Mouse (Mus musculus) forebrain, embryonic 16.5 days (tissue): Measurements from ENCODE around the gene AI661453. TPM values are rescaled to one million over a fixed set of nuclear protein-coding genes. Genes with fewer than 3 reads are reported as not detected.

ENCODE experiments used
- ATAC-seq: fragments of 200-750 bp; cut with Nextera tagmentation; 2 replicates; pipeline ENCODE4 v1.8.0; 2017; ENCODE audit warnings: mild to moderate bottlenecking, moderate library complexity
- H3K27ac ChIP-seq: fragments of 300-500 bp; sonication (generic); 2 replicates; pipeline ENCODE4 v1.5.1; 2014; ENCODE audit warnings: low read length, control low read depth
- H3K27me3 ChIP-seq: fragments of 300-500 bp; sonication (generic); replicated peaks from 2 replicates; pipeline ENCODE4 v1.6.1; 2014; ENCODE audit warnings: low read length; ENCODE audit not compliant: control insufficient read depth, insufficient read depth
- H3K36me3 ChIP-seq: fragments of 300-500 bp; sonication (generic); 2 replicates; pipeline ENCODE4 v1.6.1; 2014; ENCODE audit not compliant: control insufficient read depth, insufficient read depth
- H3K4me1 ChIP-seq: fragments of 300-500 bp; sonication (generic); replicated peaks from 2 replicates; pipeline ENCODE4 v1.6.1; 2014; ENCODE audit warnings: low read length; ENCODE audit not compliant: control insufficient read depth, insufficient read depth
- H3K4me2 ChIP-seq: fragments of 300-500 bp; sonication (generic); 2 replicates; pipeline ENCODE4 v1.6.1; 2014; ENCODE audit warnings: mild to moderate bottlenecking, low read length, control low read depth
- H3K4me3 ChIP-seq: fragments of 300-500 bp; sonication (generic); replicated peaks from 2 replicates; pipeline ENCODE4 v1.5.1; 2014; ENCODE audit warnings: mild to moderate bottlenecking, low read length, control low read depth
- H3K9ac ChIP-seq: fragments of 300-500 bp; sonication (generic); replicated peaks from 2 replicates; pipeline ENCODE4 v1.6.1; 2014; ENCODE audit warnings: low read depth, low read length, control low read depth
- H3K9me3 ChIP-seq: fragments of 300-500 bp; sonication (generic); 2 replicates; pipeline ENCODE4 v1.6.1; 2016; ENCODE audit warnings: low read length; ENCODE audit not compliant: control insufficient read depth
- WGBS: fragments of 180-500 bp; shearing (Covaris S2); extraction: QIAGEN DNeasy Blood & Tissue Kit; methylation state at CpG from one replicate; pipeline ENCODE4 v1.1.7; 2014; 5-methylcytosine and 5-hydroxymethylcytosine counted together
- polyA plus RNA-seq: library from polyadenylated mRNA; unstranded; fragments of >200 nt; fragmentation: Nextera tagmentation; extraction: Ambion mirVana; gene quantifications from 2 replicates; pipeline ENCODE4 v1.2.1, GENCODE M21; 2015

The AI661453 gene
- polyA plus RNA-seq, 1 experiment from 2014 or later = 0.22 TPM

- H3K27me3 ChIP-seq = peaks cover under 1% of the 10 kb centered on the region; the same call in 1 of the 2 replicates
- no peak overlapping the region for H3K27ac ChIP-seq
- H3K36me3 ChIP-seq = no peaks in the 10 kb centered on the region
- H3K4me2 ChIP-seq = no peak overlapping the region
- no peak overlapping the region for H3K9ac ChIP-seq
- H3K9me3 ChIP-seq = no peaks in the 10 kb centered on the region
- ATAC-seq = no peak
- H3K4me3 ChIP-seq = no peak overlapping the region
- 80% methylated on average over 3 of the region's 3 CpGs for WGBS
- no peaks in the 10 kb centered on the region for H3K4me1 ChIP-seq
Observed at GRCm38 (mm10) chr17:47461688-47462087, 25.3 kb downstream of the AI661453 start.

DNA sequence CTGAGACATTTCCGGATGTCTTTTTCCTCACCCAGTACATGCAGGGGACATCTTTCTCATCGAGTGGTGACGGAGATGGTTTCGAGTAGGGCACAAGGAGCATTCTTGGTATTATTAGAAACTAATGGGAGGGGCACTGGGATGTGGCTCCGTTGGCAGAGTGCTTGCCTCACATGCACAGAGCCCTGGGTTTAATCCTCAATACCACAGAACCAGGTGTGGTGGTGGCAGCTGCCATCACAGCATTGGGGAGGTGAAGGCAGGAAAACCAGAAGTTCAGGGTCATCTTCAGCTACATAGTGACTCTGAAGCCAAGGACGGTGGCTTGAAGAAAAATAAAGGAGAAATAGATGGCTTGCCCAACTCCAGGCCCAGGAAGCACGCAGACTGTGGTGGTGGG lies 25.8 kb downstream of the AI661453 start:
- Histone ChIP-seq H3K27me3 (peaks cover 6% of the 10 kb centered on the region), H3K4me1 (no peaks in the 10 kb centered on the region), H3K4me3 (no peak overlapping the region), H3K27ac (no peak overlapping the region), H3K9ac (no peak overlapping the region), H3K4me2 (no peak overlapping the region), H3K36me3 (no peaks in the 10 kb centered on the region), H3K9me3 (no peaks in the 10 kb centered on the region)
- ATAC-seq = no peak
- 88% methylated on average over 7 of the region's 7 CpGs for WGBS

DNA sequence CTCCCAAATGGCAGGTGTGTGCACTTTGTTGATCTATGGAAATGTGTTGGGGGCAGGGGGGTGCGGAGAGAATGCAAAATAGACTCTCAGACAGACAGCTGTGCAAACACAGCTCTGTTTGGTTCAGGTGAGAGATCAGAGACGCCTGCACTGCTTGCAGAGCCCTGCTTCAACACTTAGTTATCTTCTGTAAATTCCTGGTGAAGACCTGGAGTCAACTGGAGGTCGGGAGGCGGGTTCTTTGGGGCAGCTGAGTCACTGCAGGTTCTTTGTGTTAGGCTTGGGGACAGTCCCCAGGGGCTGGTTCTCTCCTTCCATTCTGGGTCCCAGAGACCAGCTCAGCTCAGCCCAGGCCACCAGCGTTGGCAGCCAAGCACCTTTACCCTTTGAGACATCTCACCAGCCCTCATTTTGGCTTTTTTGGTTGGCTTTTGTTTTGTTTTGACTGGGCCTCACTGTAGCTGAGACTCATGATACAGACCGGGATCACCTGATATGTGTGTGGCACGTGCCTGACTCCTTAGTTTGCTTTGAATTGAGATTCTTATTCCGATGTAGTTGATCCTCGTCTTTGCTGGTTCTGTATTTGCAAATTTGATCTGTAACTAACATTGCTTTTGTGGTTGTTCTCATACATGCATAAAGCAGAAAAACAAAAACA lies 26.4 kb downstream of the AI661453 start:
- H3K9me3 ChIP-seq = no peaks in the 10 kb centered on the region
- H3K4me2 ChIP-seq = no peak overlapping the region
- no peak overlapping the region for H3K9ac ChIP-seq
- H3K4me1 ChIP-seq = no peaks in the 10 kb centered on the region
- 59% methylated on average over 9 of the region's 9 CpGs for WGBS
- H3K27me3 ChIP-seq = peaks cover 12% of the 10 kb centered on the region
- no peak overlapping the region for H3K27ac ChIP-seq
- no peak overlapping the region for H3K4me3 ChIP-seq
- ATAC-seq = no peak
- no peaks in the 10 kb centered on the region for H3K36me3 ChIP-seq

- Histone ChIP-seq H3K4me3 (no peak overlapping the region), H3K27ac (no peak overlapping the region), H3K27me3 (peaks cover 19% of the 10 kb centered on the region), H3K4me1 (0 out of 2 replicates have a peak, but pooled peaks cover 5% of the 10 kb centered on the region), H3K4me2 (no peak overlapping the region), H3K9ac (no peak overlapping the region), H3K9me3 (no peaks in the 10 kb centered on the region), H3K36me3 (no peaks in the 10 kb centered on the region)
- WGBS = 41% methylated on average over 12 of the region's 12 CpGs
- no peak for ATAC-seq
Observed at GRCm38 (mm10) chr17:47464248-47464965, 28.0 kb downstream of the AI661453 start.

- Histone ChIP-seq H3K4me2 (no peak overlapping the region), H3K27me3 (peaks cover 19% of the 10 kb centered on the region), H3K9ac (no peak overlapping the region), H3K9me3 (no peaks in the 10 kb centered on the region), H3K4me1 (peaks cover 5% of the 10 kb centered on the region; the same call in 1 of the 2 replicates), H3K27ac (no peak overlapping the region), H3K36me3 (no peaks in the 10 kb centered on the region), H3K4me3 (no peak overlapping the region)
- no peak for ATAC-seq
- 81% methylated on average over 11 of the region's 11 CpGs for WGBS
Observed at GRCm38 (mm10) chr17:47465016-47465415, 28.6 kb downstream of the AI661453 start.

- H3K9me3 ChIP-seq = no peaks in the 10 kb centered on the region
- no peak overlapping the region for H3K27ac ChIP-seq
- no peak overlapping the region for H3K4me3 ChIP-seq
- H3K9ac ChIP-seq = no peak overlapping the region
- H3K27me3 ChIP-seq = peaks cover 19% of the 10 kb centered on the region
- no peak overlapping the region for H3K4me2 ChIP-seq
- no peak for ATAC-seq
- H3K4me1 ChIP-seq = peaks cover 10% of the 10 kb centered on the region; the same call in 1 of the 2 replicates
- H3K36me3 ChIP-seq = no peaks in the 10 kb centered on the region
- 34% methylated on average over 9 of the region's 9 CpGs for WGBS
Observed at GRCm38 (mm10) chr17:47466284-47466683, 29.9 kb downstream of the AI661453 start.

GRCm38 (mm10) chr17:47467659-47468058 lies 31.2 kb downstream of the AI661453 start:
- no peaks in the 10 kb centered on the region for H3K36me3 ChIP-seq
- no peaks in the 10 kb centered on the region for H3K9me3 ChIP-seq
- no peak overlapping the region for H3K9ac ChIP-seq
- H3K27ac ChIP-seq = no peak overlapping the region
- H3K4me3 ChIP-seq = no peak overlapping the region
- no peak overlapping the region for H3K4me2 ChIP-seq
- peaks cover 10% of the 10 kb centered on the region; the same call in 1 of the 2 replicates for H3K4me1 ChIP-seq
- no peak for ATAC-seq
- H3K27me3 ChIP-seq = peaks cover 19% of the 10 kb centered on the region
- 52% methylated on average over 11 of the region's 11 CpGs for WGBS

DNA sequence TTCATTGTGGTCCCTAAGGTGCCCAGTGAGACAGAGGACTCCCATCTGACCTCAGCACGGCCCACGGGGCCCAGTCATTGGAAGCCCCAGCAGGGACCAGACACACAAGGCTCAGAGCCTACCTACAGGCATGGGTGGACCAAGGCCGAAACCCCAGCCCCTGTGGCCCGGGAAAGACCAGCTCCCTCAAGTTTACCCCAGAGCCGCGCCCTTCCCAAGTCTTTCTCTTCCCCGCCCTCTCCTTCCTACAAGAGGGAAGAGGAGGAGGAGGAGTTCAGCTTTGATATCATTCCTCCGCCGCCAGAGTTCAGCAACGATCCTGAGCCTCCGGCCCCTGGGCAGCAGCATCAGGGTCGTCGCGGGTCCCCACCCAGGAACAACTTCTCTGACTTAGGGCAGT lies 31.6 kb downstream of the AI661453 start:
- no peak for ATAC-seq
- H3K9ac ChIP-seq = no peak overlapping the region
- no peak overlapping the region for H3K27ac ChIP-seq
- peaks cover 10% of the 10 kb centered on the region; the same call in 1 of the 2 replicates for H3K4me1 ChIP-seq
- peaks cover 19% of the 10 kb centered on the region for H3K27me3 ChIP-seq
- no peaks in the 10 kb centered on the region for H3K36me3 ChIP-seq
- H3K9me3 ChIP-seq = no peaks in the 10 kb centered on the region
- H3K4me2 ChIP-seq = 0 out of 2 replicates have a peak overlapping the region, but pooled peaks have one; percentile 11
- WGBS = 16% methylated on average over 13 of the region's 14 CpGs
- H3K4me3 ChIP-seq = peak overlapping the region; percentile 10

- no peak overlapping the region for H3K27ac ChIP-seq
- ATAC-seq = no peak
- 8% methylated on average over 34 of the region's 34 CpGs for WGBS
- no peaks in the 10 kb centered on the region for H3K36me3 ChIP-seq
- no peaks in the 10 kb centered on the region for H3K9me3 ChIP-seq
- no peak overlapping the region for H3K9ac ChIP-seq
- 0 out of 2 replicates have a peak overlapping the region, but pooled peaks have one; percentile 11 for H3K4me2 ChIP-seq
- H3K27me3 ChIP-seq = peaks cover 19% of the 10 kb centered on the region
- H3K4me3 ChIP-seq = peak overlapping the region; percentile 10
- H3K4me1 ChIP-seq = peaks cover 10% of the 10 kb centered on the region; the same call in 1 of the 2 replicates
Observed at GRCm38 (mm10) chr17:47468466-47468865, 32.1 kb downstream of the AI661453 start.
